Mouse (Mus musculus) limb, embryonic 11.5 days (tissue): ENCODE data around the gene Slc45a3. TPM values are rescaled to one million over a fixed set of nuclear protein-coding genes. Genes with fewer than 3 reads are reported as not detected.

Source experiments
- ATAC-seq: fragments of 200-750 bp; cut with Nextera tagmentation; 2 replicates; pipeline ENCODE4 v1.8.0; 2017; ENCODE audit warnings: low read depth; ENCODE audit not compliant: insufficient number of reproducible peaks, low FRiP score, low TSS enrichment
- DNase-seq: peaks from one replicate; pipeline ENCODE4 v3.0.0-alpha.2; 2015; ENCODE audit warnings: low spot score
- H3K27ac ChIP-seq: fragments of 300-500 bp; sonication (generic); replicated peaks from 2 replicates; pipeline ENCODE4 v1.5.1; 2014; ENCODE audit warnings: low read depth, mild to moderate bottlenecking, low read length
- H3K27me3 ChIP-seq: fragments of 300-500 bp; sonication (generic); 2 replicates; pipeline ENCODE4 v1.6.1; 2014; ENCODE audit warnings: mild to moderate bottlenecking, low read length, mixed read lengths; ENCODE audit not compliant: control insufficient read depth, insufficient read depth
- H3K36me3 ChIP-seq: fragments of 300-500 bp; sonication (generic); 2 replicates; pipeline ENCODE4 v1.6.1; 2014; ENCODE audit warnings: mild to moderate bottlenecking, low read length, moderate library complexity, mixed read lengths; ENCODE audit not compliant: control insufficient read depth, insufficient read depth
- H3K4me1 ChIP-seq: fragments of 300-500 bp; sonication (generic); 2 replicates; pipeline ENCODE4 v1.6.1; 2014; ENCODE audit warnings: low read length, mixed read lengths; ENCODE audit not compliant: control insufficient read depth, insufficient read depth
- H3K4me2 ChIP-seq: fragments of 300-500 bp; sonication (generic); 2 replicates; pipeline ENCODE4 v1.6.1; 2014; ENCODE audit warnings: low read depth, mild to moderate bottlenecking, moderate library complexity; ENCODE audit not compliant: severe bottlenecking
- H3K4me3 ChIP-seq: fragments of 300-500 bp; sonication (generic); 2 replicates; pipeline ENCODE4 v1.5.1; 2014; ENCODE audit warnings: low read depth, low read length
- H3K9ac ChIP-seq: fragments of 300-500 bp; sonication (generic); 2 replicates; pipeline ENCODE4 v1.6.1; 2014; ENCODE audit warnings: mild to moderate bottlenecking, low read length
- H3K9me3 ChIP-seq: fragments of 300-500 bp; sonication (generic); 2 replicates; pipeline ENCODE4 v1.6.1; 2016; ENCODE audit warnings: low read length; ENCODE audit not compliant: control insufficient read depth
- WGBS: fragments of 180-500 bp; shearing (Covaris S2); extraction: QIAGEN DNeasy Blood & Tissue Kit; methylation state at CpG from one replicate; pipeline ENCODE4 v1.1.7; 2014; 5-methylcytosine and 5-hydroxymethylcytosine counted together
- polyA plus RNA-seq: library from polyadenylated mRNA; unstranded; fragments of >200 nt; fragmentation: Nextera tagmentation; extraction: Ambion mirVana; gene quantifications from 2 replicates; pipeline ENCODE4 v1.2.1, GENCODE M21; 2014

The Slc45a3 gene
- polyA plus RNA-seq, 1 experiment from 2014 or later = 2.3 TPM

DNA sequence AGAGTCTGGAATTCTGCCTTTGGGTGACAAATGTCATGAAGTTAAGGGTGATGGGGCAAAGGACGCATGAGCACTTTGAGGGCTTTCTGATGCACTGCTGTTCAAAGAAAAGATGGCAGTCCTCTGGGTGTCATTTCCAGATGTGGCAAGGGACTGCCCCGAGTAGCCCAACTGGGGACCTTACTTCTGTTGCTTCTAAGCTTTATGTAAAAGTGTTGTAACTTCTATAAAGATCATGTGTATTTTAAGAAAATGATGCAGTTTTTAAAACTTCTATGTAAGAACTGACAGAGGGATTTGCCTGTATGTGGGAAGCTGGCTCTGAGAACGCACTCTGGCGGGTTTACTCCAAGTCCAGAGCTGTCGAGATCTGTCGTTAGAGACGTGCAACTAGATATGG lies 69.4 kb downstream of the Slc45a3 start:
- Histone ChIP-seq H3K27ac (no peak overlapping the region), H3K4me1 (no peaks in the 10 kb centered on the region), H3K36me3 (no peaks in the 10 kb centered on the region; the same call in 1 of the 2 replicates), H3K4me2 (no peak overlapping the region), H3K27me3 (no peaks in the 10 kb centered on the region), H3K9me3 (no peaks in the 10 kb centered on the region), H3K9ac (no peak overlapping the region), H3K4me3 (no peak overlapping the region)
- 91% methylated on average over 7 of the region's 7 CpGs for WGBS
- ATAC-seq (no peak), DNase-seq (no peak)

Other genes with a start within 250 kb of the Slc45a3 start
- gene Slc26a9, start 218.9 kb upstream of the Slc45a3 start, polyA plus RNA-seq = not detected in 2 replicates
- gene Pm20d1, start 165.6 kb upstream of the Slc45a3 start, polyA plus RNA-seq = 2.3 and 2.4 TPM in 2 replicates
- 11.6 and 12.8 TPM in 2 replicates for gene Slc41a1, start 135.5 kb upstream of the Slc45a3 start, polyA plus RNA-seq
- gene Rab29, start 95.7 kb upstream of the Slc45a3 start, polyA plus RNA-seq = 8.5 and 10.7 TPM in 2 replicates
- gene Nucks1, start 52.4 kb upstream of the Slc45a3 start, polyA plus RNA-seq = 63.3 and 63.4 TPM in 2 replicates
- 17.1 and 20.8 TPM in 2 replicates for gene Elk4, start 44.6 kb downstream of the Slc45a3 start, polyA plus RNA-seq
- 8.6 and 10.6 TPM in 2 replicates for gene Mfsd4a, start 105.1 kb downstream of the Slc45a3 start, polyA plus RNA-seq
- 3.7 and 3.9 TPM in 2 replicates for gene Cdk18, start 176.7 kb downstream of the Slc45a3 start, polyA plus RNA-seq
- gene Lemd1, start 228.5 kb downstream of the Slc45a3 start, polyA plus RNA-seq = 1.2 and 1.5 TPM in 2 replicates
- gene AC124108.1, start 228.5 kb downstream of the Slc45a3 start, polyA plus RNA-seq = 0.87 and 1.1 TPM in 2 replicates